Mouse (Mus musculus) thymus, postnatal 36 days (tissue): ENCODE results near the gene Rgs7bp.

Source experiments
- DNase-seq, 2 experiments: peaks; one replicate each; pipeline ENCODE4 v3.0.0; 2022; ENCODE audit warnings: mixed read lengths in 2 of 2

Rgs7bp gene

DNA sequence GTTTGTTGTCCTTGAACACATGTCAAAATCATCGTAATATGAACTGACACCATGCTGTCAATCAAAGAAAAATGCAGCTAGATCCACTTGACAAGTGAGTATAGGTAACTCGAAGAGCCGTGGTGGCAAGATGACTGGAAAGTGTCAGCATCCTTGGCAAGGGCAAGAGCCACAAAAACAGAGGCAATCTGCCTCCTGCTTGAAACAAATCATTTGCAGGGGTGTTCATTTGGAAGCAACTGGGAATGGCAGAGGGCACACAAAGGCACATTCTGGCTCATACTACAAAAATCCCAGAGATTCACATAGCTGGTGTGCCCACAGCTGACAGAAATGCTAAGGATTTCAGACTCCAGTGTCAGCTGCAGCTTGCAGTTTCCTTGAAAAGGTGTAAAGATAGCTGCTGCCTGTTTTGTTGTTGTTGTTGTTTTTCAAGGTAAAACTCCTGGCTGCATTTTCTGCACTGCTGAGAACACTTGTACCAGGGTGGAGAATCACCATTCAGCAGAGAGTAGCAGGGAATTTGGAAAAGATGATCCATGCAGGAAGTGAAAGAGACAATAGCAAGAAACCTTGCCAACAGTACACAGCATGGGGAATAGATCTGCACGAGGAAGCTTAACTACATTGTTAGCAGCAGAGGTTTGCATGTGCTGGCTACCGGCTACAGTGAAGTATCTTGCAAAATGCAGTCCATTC lies 52.4 kb downstream of the Rgs7bp start:
- DNase-seq = no peak

DNA sequence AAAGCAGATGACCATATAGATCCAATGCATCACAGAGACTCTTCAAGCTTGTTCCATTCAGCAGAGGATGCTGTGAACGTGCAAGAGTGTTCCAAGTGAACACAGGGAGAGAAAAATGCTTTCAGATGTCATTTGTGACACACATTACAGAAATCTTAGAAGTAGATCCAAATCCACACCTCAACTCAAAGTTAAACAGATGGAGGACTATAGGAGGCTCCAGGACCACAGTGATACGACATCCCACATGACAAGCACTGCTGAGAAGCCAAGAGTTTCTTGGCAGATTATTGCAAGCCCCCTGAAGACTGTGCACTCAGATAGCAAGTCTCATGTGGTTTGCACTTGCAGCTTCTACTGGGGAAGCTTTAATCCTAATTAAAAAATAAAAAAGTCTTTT lies 53.0 kb downstream of the Rgs7bp start:
- DNase-seq = no peak

DNA sequence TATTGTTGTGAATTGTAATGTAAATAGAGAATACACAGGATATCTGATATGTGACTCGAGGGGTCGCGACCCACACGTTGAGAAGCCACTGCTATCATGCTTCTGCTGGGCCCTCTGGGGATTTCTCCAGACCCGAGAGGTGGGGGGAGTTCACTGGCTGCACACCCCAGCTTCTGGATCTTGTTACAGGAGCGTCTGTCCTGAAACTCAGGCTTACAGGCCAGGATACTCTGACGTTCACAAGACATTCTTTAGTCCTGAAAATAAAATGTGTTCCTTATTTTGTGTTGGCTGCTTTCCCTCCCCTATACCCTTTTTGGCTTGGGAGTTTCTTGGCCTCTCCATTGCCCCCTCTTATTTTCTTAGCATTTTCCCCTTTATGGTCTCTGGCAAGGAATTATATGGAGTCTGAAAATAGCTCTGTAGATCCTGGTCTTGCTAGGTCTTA lies 65.9 kb downstream of the Rgs7bp start:
- DNase-seq = no peak

DNA sequence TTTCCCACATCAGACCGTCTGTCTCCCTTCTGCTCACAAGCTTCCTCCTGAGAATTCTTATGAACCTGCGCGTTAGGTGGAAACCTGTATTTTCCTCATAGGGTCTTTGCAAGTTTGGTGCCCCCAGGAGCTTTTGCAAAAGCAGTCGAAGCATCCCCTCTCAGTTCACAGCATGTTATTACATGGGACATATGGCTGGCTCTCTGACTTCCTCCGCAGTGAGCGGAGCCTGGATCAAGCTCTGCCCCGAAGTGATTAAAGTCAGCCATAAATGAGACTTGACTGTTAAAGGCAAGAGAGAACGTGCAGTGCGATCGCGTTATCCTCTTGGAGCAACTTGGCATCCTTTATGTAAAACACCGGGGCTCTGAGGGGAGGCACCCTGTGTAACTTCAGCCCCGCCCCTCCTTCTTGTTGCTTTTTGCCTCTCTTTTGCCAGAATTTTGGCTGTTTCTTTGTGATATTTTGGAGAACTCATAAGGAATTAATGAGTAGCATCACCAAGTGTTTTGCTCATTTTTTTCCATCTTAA lies 66.7 kb downstream of the Rgs7bp start:
- no peak for DNase-seq

DNA sequence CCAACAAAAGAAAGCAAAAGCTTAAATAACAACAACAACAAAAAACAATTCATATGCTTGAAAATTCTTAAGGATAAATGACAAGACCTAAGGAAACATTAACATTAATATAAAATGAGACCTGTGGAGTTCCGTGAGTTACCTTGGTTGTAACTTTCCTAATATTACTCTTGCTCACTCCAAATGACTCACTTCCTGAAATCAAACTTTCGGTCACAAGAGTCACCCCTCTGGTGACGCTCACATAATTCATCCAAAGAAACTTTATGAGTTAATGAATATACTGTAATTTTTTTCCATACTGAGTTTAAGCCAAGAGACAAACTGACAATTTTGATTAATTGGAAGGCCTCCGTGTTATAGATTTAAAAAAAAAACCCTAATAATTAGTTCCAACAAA lies 69.0 kb downstream of the Rgs7bp start:
- no peak for DNase-seq

DNA sequence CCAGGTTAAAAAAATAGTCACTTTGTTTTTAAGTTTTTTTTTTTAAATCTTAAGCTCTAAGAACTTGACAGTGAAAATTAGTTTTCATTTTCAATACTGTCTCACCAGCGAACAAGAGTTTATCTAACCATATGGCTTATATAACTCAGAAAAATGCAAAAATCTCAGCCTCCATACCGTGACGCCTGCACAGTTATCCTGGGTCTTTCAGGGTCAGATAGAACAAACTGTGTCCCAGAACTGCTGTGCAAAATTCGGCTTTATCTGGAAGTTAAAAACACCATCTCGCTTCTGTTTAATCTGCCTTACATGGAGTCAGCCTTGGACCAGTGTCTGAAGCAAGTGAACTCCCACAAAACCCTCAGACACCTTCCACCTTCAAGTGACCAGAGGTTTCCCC lies 70.7 kb downstream of the Rgs7bp start:
- no peak for DNase-seq

DNA sequence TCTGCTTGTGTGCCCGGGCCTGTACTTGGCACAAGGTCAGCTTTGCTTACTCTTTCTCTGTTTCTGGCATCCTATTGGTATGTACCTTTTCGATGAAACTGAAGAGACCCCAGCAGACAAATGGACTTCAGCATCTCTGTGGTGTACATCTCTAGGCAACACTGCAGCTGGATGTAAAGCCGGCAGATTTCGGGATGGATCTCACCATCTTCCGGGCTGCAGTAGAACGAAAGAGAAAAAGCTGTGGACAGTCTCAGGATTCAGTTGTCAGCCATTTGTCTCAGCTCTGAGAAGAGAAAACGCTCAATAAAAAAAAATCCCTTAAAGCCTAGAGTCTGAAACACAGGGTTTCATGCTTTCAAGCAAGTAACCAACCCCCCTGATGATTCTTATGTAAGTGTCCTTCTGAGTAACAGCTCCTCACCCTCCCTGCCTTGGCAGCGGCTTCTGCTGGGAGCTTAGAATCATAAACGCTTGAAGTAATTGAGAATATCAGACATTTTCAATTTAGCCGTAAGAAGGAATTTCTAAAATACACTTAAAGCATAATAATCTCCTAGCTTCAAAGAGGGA lies 71.9 kb downstream of the Rgs7bp start:
- DNase-seq = no peak

DNA sequence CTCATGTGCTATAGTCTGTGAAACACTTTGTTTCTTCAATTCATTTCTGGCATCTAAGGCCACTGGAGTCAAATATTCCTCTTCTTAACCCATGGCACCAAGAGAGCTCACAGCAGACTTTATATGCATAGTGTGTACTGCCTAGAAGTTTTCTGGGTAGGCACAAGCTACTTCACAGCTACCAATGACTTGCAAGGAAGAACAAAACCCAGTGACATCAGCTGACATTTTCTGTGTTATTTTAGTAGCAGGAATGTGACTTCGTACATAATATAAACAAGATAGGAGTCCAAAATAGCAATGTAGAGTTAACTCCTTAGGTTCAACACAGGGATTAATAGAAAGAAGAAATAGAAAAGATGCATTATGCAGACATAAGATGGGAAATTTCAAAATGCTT lies 76.6 kb downstream of the Rgs7bp start:
- no peak for DNase-seq

DNA sequence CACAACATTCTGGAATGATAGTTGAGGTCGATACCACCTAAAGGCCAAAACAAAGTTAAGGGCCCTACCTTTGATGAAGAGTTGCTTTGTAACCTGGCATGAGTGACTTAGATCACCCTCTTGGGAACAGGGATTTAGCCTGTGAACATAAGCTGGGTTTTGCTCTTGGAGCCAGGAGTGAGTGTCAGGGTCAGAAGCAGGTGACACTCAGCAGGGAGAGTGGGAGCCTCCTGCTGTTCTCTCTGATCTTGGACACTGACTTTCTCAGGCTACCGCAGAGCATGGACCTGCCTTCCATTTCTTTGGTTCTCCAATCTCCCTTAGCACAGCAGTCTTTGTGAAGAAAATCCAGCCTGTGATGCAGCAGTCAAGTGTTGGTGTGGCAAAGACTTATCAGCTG lies 87.2 kb downstream of the Rgs7bp start:
- no peak for DNase-seq

DNA sequence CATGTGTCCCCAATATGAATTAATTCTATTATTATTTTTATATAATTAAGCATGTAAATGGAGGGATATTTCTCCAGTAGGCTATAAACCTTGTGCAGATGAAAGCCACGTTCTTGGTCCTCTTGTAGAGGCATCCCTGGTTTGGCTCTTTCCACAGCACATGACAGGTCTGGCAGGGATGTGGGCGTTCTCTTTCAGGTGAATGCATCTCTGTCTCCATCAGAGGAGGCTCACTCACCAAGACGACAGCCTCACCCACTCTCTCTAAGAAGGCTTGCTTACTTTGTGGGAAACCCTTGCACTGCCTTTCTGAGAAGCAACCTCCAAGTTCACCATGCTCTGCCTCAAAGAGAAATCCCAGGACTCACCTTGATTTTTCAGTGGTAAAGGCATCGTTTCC lies 91.0 kb downstream of the Rgs7bp start:
- DNase-seq = no peak

DNA sequence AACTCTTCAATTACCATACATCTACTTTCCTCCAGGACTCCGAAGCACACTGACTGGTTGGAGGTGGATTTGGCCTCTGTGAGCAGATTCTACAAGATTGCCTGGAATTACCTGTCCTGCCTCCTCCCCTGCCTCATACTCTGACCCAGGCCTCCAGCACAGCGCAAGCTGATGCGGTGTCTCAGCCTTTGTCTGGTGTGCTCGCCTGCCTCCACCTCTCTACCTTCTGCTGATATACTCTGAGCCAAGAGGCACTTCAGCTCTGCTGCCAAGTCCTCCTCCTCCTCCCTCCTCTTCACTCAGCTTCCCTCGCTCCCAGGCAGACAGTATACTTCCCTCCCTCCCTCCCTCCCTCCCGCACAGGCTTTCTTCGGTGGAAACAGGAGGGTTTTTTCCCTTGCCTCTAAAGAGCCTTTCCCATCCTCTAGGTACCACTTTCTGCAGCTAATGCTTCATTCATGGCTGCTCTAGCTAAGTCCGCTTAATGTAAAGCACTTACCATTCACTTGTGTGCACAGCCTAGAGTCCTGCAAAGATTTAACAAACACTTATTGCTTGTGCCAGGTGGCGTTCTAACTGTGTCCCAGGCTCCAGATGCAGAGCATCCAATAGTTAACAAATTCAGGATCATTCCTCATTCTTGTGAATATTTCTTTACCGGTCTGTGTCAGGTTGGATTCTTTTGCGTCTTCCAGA lies 91.9 kb downstream of the Rgs7bp start:
- DNase-seq = no peak

DNA sequence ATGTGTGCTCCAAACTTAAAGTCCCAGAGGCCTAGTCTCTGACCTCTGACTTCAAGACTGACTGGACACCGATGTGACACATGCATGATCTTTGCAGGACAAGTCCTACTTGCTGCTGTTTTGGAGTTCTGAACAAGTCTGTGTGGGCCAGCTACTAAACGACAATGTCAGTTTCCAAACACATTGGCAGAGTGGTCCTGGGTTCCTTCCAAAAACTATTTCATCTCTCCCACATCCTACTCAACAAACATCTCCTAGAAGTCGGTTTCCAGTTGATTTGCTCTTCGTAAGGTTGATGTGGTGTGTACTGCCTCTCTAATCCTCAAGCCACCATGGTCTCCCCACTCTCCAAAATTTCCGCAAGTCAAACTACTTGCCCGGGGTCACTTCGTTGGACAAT lies 92.6 kb downstream of the Rgs7bp start:
- no peak for DNase-seq

DNA sequence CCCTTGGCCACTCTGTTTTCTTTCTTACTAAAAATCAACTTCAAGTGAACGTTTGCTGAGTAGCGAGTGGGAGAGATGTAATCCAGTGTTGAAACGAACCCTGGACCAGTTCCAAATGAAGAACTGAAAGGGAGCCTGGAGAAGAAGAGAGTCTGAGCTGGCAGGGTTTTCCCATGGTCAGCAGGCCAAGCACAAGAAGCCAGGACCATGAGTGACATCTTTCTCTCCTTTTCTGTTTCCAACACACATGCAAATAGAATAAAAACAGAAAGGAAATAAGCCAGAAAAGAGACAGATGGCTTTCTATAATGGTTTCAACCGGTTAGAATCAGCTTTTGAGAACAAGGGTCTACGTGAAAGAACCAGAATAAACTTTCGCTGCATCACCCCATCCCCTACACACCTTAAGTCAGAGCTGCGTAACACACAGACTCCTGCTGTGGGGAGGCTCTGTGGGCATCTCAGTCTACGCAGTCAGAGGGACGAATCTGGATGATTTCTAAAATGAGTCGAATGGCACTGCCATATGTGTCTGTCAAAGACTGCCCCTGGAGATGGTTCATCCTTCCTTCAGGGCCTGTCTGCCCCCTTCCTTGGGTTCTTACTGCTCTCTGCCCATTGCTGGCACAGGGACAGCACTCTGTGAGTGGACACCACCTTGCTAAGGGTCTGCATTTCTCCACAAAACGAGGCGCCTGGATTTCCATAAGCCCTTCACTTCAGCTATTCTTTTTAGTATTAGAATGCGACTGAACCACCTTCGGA lies 93.6 kb downstream of the Rgs7bp start:
- DNase-seq = no peak

DNA sequence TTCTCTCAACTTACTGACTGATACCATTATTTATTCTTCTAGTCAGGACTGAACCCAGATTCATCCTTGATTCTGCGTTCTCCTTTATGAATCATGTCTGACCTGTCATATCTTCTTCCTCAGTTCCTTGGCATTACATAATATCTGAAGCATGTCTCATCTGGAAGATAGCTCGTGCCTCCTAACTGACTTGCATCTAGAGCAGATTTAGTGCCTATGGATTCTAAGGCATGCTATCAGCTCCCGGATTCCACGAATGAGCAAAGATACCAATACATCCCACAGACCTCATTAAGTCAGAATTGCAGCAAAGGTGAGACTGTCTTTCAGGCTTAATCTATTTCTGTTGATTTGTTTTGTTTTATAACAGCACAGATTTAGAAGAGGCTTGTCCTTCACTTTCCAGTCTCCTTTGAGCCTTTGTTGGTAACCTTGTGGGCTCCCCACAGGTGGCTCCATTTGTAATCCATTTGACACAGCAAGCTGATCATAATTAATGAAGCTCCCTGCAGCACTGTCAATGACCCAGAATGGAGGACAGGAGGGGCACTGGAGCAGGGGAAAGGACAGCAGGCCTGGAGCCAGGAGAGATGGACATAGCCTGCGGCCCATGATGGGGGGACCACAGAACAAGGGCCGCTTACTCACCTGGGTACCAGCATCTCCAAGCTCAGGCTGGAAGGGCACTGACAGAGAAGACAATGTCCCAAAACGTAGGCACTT lies 94.4 kb downstream of the Rgs7bp start:
- DNase-seq = no peak

DNA sequence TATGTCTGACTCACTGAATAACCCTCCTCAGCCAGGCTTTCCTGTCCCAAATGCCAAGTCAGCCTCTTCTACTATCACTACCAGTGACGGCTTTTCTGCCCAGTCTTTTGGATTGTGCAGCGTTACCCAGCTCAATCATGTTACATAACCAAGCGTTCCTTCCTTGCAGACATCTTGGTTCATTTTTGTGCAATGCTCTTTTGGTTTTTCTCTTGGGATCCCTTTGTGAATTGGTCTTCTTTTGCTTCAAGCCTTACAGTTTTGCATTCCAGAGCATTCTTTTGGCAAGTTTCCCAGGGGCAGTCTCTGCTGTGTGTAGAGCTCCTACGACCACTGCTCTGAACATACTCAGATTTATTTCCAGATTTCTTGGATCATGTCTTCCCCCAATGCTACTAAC lies 95.0 kb downstream of the Rgs7bp start:
- DNase-seq = no peak

DNA sequence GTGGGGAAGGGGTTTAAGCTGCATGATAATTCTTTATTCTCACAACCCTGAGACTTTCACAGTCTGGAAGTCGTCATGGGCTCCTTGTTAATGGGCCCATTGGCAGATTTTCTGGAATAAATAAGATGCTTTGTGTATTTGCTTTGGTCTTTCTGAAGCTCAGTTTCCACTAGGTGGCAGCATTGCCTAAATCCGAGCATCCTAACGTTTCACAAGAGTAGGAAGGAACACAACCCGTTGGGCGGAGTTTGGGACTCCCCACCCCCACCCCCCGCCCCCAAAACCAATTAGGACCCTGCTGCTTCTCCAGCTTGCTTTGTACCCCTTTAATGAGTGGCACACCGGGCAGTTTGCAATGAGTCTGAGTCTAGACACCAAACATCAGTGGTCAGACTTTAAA lies 106.8 kb downstream of the Rgs7bp start:
- DNase-seq = peak; percentile 46 to 58

DNA sequence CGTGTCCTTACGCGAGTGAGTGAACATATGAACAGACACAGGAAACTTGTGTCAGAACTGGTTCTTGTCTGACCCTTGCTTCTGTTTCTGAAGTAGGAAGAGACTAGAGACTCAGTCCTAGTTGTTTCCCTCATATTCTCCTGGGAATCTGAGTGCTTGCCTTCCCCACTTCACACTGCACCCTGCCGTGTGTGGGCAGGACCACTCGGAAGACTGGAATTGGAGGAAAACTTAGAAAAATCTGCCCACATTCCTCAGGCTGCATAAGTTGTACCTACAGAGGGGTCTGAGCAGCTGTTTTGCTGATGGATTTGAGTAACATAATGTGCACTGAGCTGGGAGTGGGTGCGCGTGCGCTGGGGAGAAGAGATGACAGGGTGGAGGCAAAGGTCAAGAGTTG lies 114.2 kb downstream of the Rgs7bp start:
- DNase-seq = no peak

DNA sequence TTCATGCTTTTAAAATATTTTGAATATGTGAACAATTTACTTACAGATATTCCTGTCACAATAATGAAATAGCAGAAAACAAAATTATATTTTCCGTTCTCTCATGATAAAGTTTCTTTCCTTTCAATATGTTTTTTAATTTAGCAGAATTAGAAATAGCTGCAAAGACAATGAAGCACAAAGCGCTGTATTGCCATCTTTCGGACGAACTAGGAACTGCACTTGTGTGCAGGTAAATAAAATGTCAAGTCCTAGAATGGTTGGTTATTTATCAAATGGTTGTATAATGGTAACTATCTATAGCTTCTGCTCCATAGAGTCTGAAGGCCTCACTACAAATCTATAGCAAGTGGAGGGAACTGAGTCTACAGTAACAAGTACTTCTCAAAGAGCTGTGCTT lies 114.9 kb downstream of the Rgs7bp start:
- peak; percentile 33 to 53 for DNase-seq

DNA sequence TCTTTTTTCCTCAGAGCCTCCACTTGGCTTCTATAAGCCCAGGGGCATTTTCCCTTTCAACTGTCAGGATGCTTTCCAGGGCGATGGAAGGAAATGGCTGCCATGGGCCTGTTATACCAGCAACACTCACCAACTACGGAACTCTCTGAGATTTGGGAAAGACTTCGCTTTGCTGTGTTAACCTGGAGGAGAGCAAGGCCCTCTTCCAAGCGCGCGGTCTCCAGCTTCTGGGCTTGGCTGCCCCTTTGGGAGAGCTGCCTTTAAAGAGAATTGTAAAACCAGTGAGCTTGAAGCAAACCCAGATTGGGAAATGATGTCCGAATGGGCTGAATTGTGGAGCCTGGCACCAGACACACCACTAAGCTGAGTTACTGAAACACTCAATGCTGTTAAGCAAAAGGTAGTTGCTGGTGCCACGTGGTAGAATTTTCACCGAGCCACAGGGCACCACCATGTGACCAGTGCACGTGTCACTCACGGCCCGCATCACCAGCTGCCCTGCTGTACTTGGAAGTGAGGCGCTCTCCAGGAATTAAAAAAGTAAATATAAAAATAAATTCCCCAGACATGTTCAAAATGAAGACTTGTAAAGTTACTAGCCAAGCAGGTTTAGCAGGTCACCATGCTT lies 115.7 kb downstream of the Rgs7bp start:
- no peak for DNase-seq

DNA sequence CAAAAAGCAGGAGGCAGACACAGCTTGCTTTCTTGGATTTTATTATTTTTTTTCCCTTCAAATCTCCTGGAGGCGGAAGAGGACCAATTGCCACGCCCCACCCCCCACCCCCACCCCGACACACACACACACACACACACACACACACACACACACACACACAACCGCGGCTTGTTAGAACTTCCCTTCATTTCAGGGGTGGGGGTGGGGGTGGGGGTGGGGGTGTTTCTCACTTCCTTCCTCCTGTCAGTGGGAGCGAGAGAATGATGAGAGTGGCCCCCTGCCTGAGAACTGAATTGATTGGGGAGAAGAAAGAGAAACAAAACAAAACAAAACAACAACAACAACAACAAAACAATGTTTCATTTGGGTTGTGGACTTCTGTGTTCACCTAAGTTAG lies 117.0 kb downstream of the Rgs7bp start:
- DNase-seq = peak; percentile 11 to 22

DNA sequence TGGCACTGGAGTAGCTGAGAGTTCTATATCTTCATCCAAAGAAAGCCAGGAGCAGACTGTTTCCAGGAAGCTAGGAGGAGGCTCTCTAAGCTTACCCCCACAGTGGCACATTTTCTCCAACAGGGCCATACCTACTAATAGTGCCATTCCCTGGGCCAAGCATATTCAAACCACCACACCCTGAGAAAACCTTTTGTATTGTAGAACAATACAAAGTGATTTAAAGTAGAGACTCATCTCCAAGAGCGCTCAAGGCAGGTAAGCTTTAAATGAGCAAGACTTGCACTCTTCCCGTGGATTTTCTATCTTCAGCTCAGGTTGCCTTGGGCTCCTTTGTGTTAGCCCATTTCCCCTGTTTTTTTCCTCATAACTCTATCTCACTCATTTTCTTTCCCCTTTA lies 118.1 kb downstream of the Rgs7bp start:
- DNase-seq = no peak
